Mouse (Mus musculus) lung, embryonic 15.5 days (tissue): ENCODE results near the gene Pla2g7. TPM values are rescaled to one million over a fixed set of nuclear protein-coding genes. Genes with fewer than 3 reads are reported as not detected.
"Not testable (repeated sequence)": the region's sequence is repeated elsewhere in the genome, so short reads cannot be mapped to it uniquely, and the experiment has no call there.

Source experiments
- ATAC-seq: fragments of 200-750 bp; cut with Nextera tagmentation; 2 replicates; pipeline ENCODE4 v1.8.0; 2017; ENCODE audit warnings: moderate number of reproducible peaks, borderline replicate concordance; ENCODE audit not compliant: low FRiP score, low TSS enrichment; ENCODE audit errors: extremely low read depth
- H3K27ac ChIP-seq: fragments of 300-500 bp; sonication (generic); 2 replicates; pipeline ENCODE4 v1.5.1; 2015; ENCODE audit warnings: moderate library complexity, mild to moderate bottlenecking, inconsistent platforms
- H3K27me3 ChIP-seq: fragments of 300-500 bp; sonication (generic); 2 replicates; pipeline ENCODE4 v1.6.1; 2015; ENCODE audit warnings: inconsistent platforms
- H3K36me3 ChIP-seq: fragments of 300-500 bp; sonication (generic); 2 replicates; pipeline ENCODE4 v1.6.1; 2015; ENCODE audit warnings: inconsistent platforms
- H3K4me1 ChIP-seq: fragments of 300-500 bp; sonication (generic); 2 replicates; pipeline ENCODE4 v1.6.1; 2015; ENCODE audit warnings: inconsistent platforms
- H3K4me2 ChIP-seq: fragments of 300-500 bp; sonication (generic); 2 replicates; pipeline ENCODE4 v1.6.1; 2015; ENCODE audit warnings: inconsistent platforms, mild to moderate bottlenecking, moderate library complexity
- H3K4me3 ChIP-seq: fragments of 300-500 bp; sonication (generic); 2 replicates; pipeline ENCODE4 v1.5.1; 2015; ENCODE audit warnings: mild to moderate bottlenecking, inconsistent platforms
- H3K9ac ChIP-seq: fragments of 300-500 bp; sonication (generic); 2 replicates; pipeline ENCODE4 v1.6.1; 2015; ENCODE audit warnings: inconsistent platforms
- H3K9me3 ChIP-seq: fragments of 300-500 bp; sonication (generic); 2 replicates; pipeline ENCODE4 v1.6.1; 2016; ENCODE audit warnings: inconsistent platforms
- WGBS: fragments of 180-500 bp; shearing (Covaris S2); methylation state at CpG from one replicate; pipeline ENCODE4 v1.1.7; 2015; 5-methylcytosine and 5-hydroxymethylcytosine counted together
- polyA plus RNA-seq: library from polyadenylated mRNA; unstranded; fragments of >200 nt; fragmentation: Nextera tagmentation; extraction: Ambion mirVana; gene quantifications from 2 replicates; pipeline ENCODE4 v1.2.1, GENCODE M21; 2015

Gene Pla2g7
- polyA plus RNA-seq = 10.6 and 12.5 TPM in 2 replicates

GRCm38 (mm10) chr17:43567992-43568888, at the start of gene Pla2g7:
Gene Pla2g7, plus strand, starts transcription at chr17:43568098.
- H3K27ac ChIP-seq = 0 out of 2 replicates have a peak within 1 kb of the TSS, but pooled peaks have one; percentile 9
- H3K4me1 ChIP-seq = peaks cover 12% of the 10 kb centered on the region
- H3K4me2 ChIP-seq = peak within 1 kb of the TSS; percentile 75
- H3K27me3 ChIP-seq = no peaks in the 10 kb centered on the region
- ATAC-seq = peak; percentile 88
- no peaks in the 10 kb centered on the region for H3K9me3 ChIP-seq
- H3K9ac ChIP-seq = peak within 1 kb of the TSS; percentile 46
- H3K4me3 ChIP-seq = peak within 1 kb of the TSS; percentile 50
- WGBS = under 1% methylated on average over 34 of the region's 34 CpGs
- no peaks in the 10 kb centered on the region for H3K36me3 ChIP-seq

- Histone ChIP-seq H3K4me3 (no peak overlapping the region), H3K9ac (no peak overlapping the region), H3K27ac (no peak overlapping the region), H3K9me3 (no peaks in the 10 kb centered on the region), H3K27me3 (no peaks in the 10 kb centered on the region), H3K4me1 (peaks cover 3% of the 10 kb centered on the region; the same call in 1 of the 2 replicates), H3K4me2 (peak overlapping the region; percentile 33; the same call in 1 of the 2 replicates), H3K36me3 (no peaks in the 10 kb centered on the region)
- WGBS = 19% methylated on average over 18 of the region's 18 CpGs
- ATAC-seq = no peak; the same call in 1 of the 2 replicates
Observed at GRCm38 (mm10) chr17:43518644-43519409, 49.1 kb upstream of the Pla2g7 start.

- Histone ChIP-seq H3K27ac (no peak overlapping the region), H3K4me2 (no peak overlapping the region), H3K36me3 (no peaks in the 10 kb centered on the region), H3K4me3 (no peak overlapping the region), H3K27me3 (no peaks in the 10 kb centered on the region), H3K4me1 (peaks cover 3% of the 10 kb centered on the region; the same call in 1 of the 2 replicates), H3K9ac (no peak overlapping the region), H3K9me3 (no peaks in the 10 kb centered on the region)
- ATAC-seq = no peak
- 63% methylated on average over 3 of the region's 3 CpGs for WGBS
Observed at GRCm38 (mm10) chr17:43520166-43520565, 47.7 kb upstream of the Pla2g7 start.

GRCm38 (mm10) chr17:43530507-43530906, 37.4 kb upstream of the Pla2g7 start:
- Histone ChIP-seq H3K27ac (no peak overlapping the region), H3K4me1 (peaks cover 8% of the 10 kb centered on the region; the same call in 1 of the 2 replicates), H3K36me3 (no peaks in the 10 kb centered on the region), H3K27me3 (no peaks in the 10 kb centered on the region), H3K9me3 (no peaks in the 10 kb centered on the region), H3K9ac (no peak overlapping the region), H3K4me3 (no peak overlapping the region), H3K4me2 (no peak overlapping the region)
- ATAC-seq = no peak
- WGBS = 81% methylated on average over 2 of the region's 2 CpGs

DNA sequence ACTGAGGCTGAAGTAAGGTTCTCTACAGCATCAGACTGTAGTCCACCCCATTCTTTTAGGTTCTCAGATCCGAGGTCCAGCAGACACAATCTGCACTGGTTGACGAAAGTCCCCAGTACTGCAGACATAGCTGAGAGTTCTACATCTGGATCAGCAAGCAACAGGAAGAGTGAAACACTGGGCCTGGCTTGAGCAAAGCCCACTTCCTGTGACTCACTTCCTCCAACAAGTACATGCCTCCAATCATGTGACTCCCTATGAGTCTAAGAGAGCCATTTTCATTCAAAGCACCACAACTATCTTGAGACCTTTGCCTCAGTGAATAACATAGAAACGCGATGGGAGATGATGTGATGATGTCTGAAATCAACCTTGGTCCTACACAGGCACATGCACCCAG, 36.7 kb upstream of the Pla2g7 start:
- ATAC-seq = no peak
- Histone ChIP-seq H3K9ac (no peak overlapping the region), H3K4me2 (no peak overlapping the region), H3K27me3 (no peaks in the 10 kb centered on the region), H3K9me3 (no peaks in the 10 kb centered on the region), H3K27ac (no peak overlapping the region), H3K4me1 (peaks cover 8% of the 10 kb centered on the region; the same call in 1 of the 2 replicates), H3K4me3 (no peak overlapping the region), H3K36me3 (no peaks in the 10 kb centered on the region)
- 95% methylated on average over 4 of the region's 4 CpGs for WGBS

DNA sequence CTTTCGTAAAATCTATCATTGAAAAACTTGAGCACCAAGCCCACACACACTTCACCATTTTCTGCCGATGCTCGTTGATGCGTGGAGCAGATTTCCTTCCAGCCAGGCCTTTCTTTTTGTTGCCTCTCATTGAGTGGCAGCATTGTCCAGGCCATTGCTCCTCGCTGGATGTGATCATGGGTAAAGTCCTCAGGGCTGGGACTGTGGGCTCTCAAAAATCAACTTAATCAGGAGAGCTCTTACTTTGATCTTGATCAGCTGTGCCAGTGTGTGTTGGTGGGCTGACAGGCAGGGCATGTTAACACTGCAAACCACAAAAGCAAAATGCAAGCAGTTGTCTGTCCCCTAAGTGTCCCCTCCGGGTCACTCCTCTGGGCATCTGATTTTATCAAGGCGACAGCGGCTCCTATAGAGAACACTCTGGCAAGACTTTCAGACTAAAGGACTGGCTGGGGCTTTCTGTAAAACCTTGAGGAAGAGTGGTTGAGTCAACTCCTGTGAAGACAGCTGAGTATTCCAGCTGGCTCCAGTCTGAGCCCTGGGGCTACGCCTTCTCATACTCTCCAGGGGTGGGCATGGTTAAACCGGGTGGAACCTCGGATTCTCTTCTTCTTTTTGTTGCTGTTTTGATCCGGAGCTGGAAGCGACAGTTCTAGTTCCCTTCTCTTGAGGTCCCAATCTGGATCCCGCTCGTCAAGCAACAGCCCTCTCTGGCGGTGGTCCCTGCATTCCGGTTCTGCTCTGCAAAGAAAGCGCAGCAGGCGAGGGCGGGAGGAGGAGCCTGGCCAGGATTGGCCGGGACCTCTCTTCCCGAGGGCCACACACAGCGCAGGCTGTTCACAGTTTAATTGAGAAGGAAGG, 33.3 kb upstream of the Pla2g7 start:
- peak; percentile 95 for ATAC-seq
- H3K4me3 ChIP-seq = peak overlapping the region; percentile 23
- H3K4me2 ChIP-seq = peak overlapping the region; percentile 51
- no peak overlapping the region for H3K9ac ChIP-seq
- WGBS = 9% methylated on average over 23 of the region's 23 CpGs
- H3K4me1 ChIP-seq = peaks cover 8% of the 10 kb centered on the region; the same call in 1 of the 2 replicates
- peak overlapping the region; percentile 83 for H3K27ac ChIP-seq
- H3K27me3 ChIP-seq = no peaks in the 10 kb centered on the region
- H3K9me3 ChIP-seq = no peaks in the 10 kb centered on the region
- H3K36me3 ChIP-seq = no peaks in the 10 kb centered on the region

DNA sequence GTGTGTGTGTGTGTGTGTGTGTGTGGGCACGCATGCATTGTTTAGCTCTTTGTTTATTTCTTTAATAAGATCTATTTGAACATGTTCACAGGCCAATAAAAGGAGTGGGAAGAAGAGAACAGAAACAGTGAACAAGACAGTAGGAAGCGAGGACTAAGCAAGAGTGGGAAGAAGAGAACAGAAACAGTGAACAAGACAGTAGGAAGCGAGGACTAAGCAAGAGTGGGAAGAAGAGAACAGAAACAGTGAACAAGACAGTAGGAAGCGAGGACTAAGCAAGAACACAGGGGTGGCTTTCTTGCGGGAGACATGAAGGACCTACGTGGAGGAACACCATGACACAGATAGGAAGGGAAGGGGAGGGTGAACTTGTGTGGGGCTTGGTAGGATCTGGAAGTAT, 31.1 kb upstream of the Pla2g7 start:
- not testable (repeated sequence) for H3K4me2 ChIP-seq, H3K36me3 ChIP-seq, H3K27ac ChIP-seq, ATAC-seq, H3K9ac ChIP-seq, H3K4me3 ChIP-seq, H3K4me1 ChIP-seq, H3K9me3 ChIP-seq, H3K27me3 ChIP-seq
- WGBS = 85% methylated on average over 6 of the region's 6 CpGs

DNA sequence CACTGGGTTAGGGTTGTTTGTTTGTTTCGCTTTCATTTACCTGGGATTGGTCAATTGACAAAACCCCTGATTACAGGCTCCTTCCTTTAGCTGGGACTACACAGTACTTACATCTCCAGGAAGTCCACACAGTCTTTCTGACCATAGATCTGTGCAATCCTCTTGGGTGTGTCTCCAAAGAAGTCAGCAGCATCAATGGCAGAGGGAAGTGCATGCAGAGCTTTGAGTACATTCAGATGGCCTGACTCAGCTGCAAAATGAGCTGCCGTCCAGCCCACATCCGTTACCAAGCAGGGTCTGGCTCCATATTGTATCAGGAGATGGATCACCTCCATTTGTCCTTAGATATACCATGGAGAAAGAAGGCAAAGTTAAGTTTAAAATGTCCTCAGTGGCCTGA, 29.1 kb upstream of the Pla2g7 start:
- Histone ChIP-seq H3K9ac (no peak overlapping the region), H3K36me3 (no peaks in the 10 kb centered on the region), H3K27me3 (no peaks in the 10 kb centered on the region), H3K27ac (no peak overlapping the region), H3K9me3 (no peaks in the 10 kb centered on the region), H3K4me3 (no peak overlapping the region), H3K4me2 (no peak overlapping the region), H3K4me1 (peaks cover 8% of the 10 kb centered on the region; the same call in 1 of the 2 replicates)
- WGBS = 87% methylated on average over 3 of the region's 3 CpGs
- no peak for ATAC-seq

DNA sequence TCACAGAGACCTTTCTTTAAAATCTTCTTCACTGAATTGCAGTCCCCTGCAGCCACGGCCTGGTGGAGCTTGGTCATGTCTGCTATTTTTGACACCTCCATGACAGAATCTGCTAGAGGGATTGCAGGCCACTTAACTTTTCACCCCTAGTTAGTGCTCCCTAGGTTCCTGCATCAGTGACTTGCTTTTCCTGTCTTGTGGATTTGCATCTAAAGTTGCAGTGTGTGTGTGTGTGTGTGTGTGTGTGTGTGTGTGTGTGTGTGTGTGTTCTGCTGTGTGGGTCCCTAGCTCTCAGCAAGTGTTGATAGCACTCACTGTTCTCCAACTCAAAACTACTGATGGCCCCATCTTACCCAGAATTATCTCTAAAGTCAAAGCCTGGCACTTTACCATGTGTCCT, 24.4 kb upstream of the Pla2g7 start, which contains the start of gene Ankrd66:
TSS of gene Ankrd66 (minus strand) at position 101 of the 400 bp plus-strand sequence.
- no peaks in the 10 kb centered on the region for H3K9me3 ChIP-seq
- H3K9ac ChIP-seq = no peak within 1 kb of the TSS
- ATAC-seq = no peak
- no peak within 1 kb of the TSS for H3K4me2 ChIP-seq
- H3K27me3 ChIP-seq = no peaks in the 10 kb centered on the region
- WGBS = 30% methylated on average over 1 of the region's 1 CpGs
- no peaks in the 10 kb centered on the region for H3K36me3 ChIP-seq
- no peaks in the 10 kb centered on the region for H3K4me1 ChIP-seq
- H3K4me3 ChIP-seq = no peak within 1 kb of the TSS
- no peak within 1 kb of the TSS for H3K27ac ChIP-seq

GRCm38 (mm10) chr17:43544040-43544439, 23.9 kb upstream of the Pla2g7 start:
- Histone ChIP-seq H3K27me3 (no peaks in the 10 kb centered on the region), H3K4me3 (no peak overlapping the region), H3K27ac (no peak overlapping the region), H3K9me3 (no peaks in the 10 kb centered on the region), H3K4me2 (no peak overlapping the region), H3K9ac (no peak overlapping the region), H3K36me3 (no peaks in the 10 kb centered on the region), H3K4me1 (no peaks in the 10 kb centered on the region)
- ATAC-seq = no peak
- 79% methylated on average over 4 of the region's 4 CpGs for WGBS

- 0 out of 2 replicates have a peak, but pooled peaks cover 3% of the 10 kb centered on the region for H3K4me1 ChIP-seq
- ATAC-seq = no peak
- H3K9ac ChIP-seq = no peak overlapping the region
- H3K4me3 ChIP-seq = no peak overlapping the region
- no peaks in the 10 kb centered on the region for H3K9me3 ChIP-seq
- H3K36me3 ChIP-seq = no peaks in the 10 kb centered on the region
- H3K27ac ChIP-seq = no peak overlapping the region
- no peak overlapping the region for H3K4me2 ChIP-seq
- no peaks in the 10 kb centered on the region for H3K27me3 ChIP-seq
- 18% methylated on average over 3 of the region's 3 CpGs for WGBS
Observed at GRCm38 (mm10) chr17:43551122-43551630, 16.7 kb upstream of the Pla2g7 start.
